Mouse (Mus musculus): ENCODE measurements at regions not wholly inside any gene's neighbourhood (a gene's known extent, or its start where the extent isn't known, plus 50 kb on each side); places are given as distances from the start of the nearest gene placed in this dataset.

GRCm38 (mm10) chr17:45929591-45929990, 102.6 kb downstream of the Vegfa start:
- no peak for DNase-seq (ENCODE audit: low spot score in 2 of 2)

GRCm38 (mm10) chr17:45928903-45929477, 103.2 kb downstream of the Vegfa start:
- no peak for DNase-seq (ENCODE audit: low spot score in 2 of 2)

- DNase-seq (ENCODE audit: low spot score in 2 of 2), result no peak
Measured at GRCm38 (mm10) chr17:45928013-45928412, 104.2 kb downstream of the Vegfa start.

- no peak for DNase-seq (ENCODE audit: low spot score in 2 of 2)
Measured at GRCm38 (mm10) chr17:45925845-45926244, 106.3 kb downstream of the Vegfa start.

- DNase-seq (ENCODE audit: low spot score in 2 of 2), result no peak
Measured at GRCm38 (mm10) chr17:45924595-45924994, 107.6 kb downstream of the Vegfa start.

- no peak for DNase-seq (ENCODE audit: low spot score in 2 of 2)
Measured at GRCm38 (mm10) chr17:45923217-45923730, 108.9 kb downstream of the Vegfa start.

- DNase-seq (ENCODE audit: low spot score in 2 of 2), result no peak
Measured at GRCm38 (mm10) chr17:45917647-45918046, 114.5 kb downstream of the Vegfa start.

GRCm38 (mm10) chr17:45916937-45917336, 115.2 kb downstream of the Vegfa start:
- DNase-seq (ENCODE audit: low spot score in 2 of 2), result no peak

- no peak for DNase-seq (ENCODE audit: low spot score in 2 of 2)
Measured at GRCm38 (mm10) chr17:45914706-45915240, 117.4 kb downstream of the Vegfa start.

- DNase-seq (ENCODE audit: low spot score in 2 of 2), result no peak
Measured at GRCm38 (mm10) chr17:45914237-45914636, 117.9 kb downstream of the Vegfa start.

- DNase-seq (ENCODE audit: low spot score in 2 of 2), result no peak
Measured at GRCm38 (mm10) chr17:45913671-45914070, 118.5 kb downstream of the Vegfa start.

- no peak for DNase-seq (ENCODE audit: low spot score in 2 of 2)
Measured at GRCm38 (mm10) chr17:45912165-45912564, 120.0 kb downstream of the Vegfa start.

- no peak for DNase-seq (ENCODE audit: low spot score in 2 of 2)
Measured at GRCm38 (mm10) chr17:45911201-45911731, 120.9 kb downstream of the Vegfa start.

- DNase-seq (ENCODE audit: low spot score in 2 of 2), result no peak
Measured at GRCm38 (mm10) chr17:45910245-45910644, 121.9 kb downstream of the Vegfa start.

GRCm38 (mm10) chr17:45907587-45907986, 124.6 kb downstream of the Vegfa start:
- no peak for DNase-seq (ENCODE audit: low spot score in 2 of 2)

- no peak for DNase-seq (ENCODE audit: low spot score in 2 of 2)
Measured at GRCm38 (mm10) chr17:45905596-45905995, 126.6 kb downstream of the Vegfa start.

GRCm38 (mm10) chr17:45904251-45904650, 127.9 kb downstream of the Vegfa start:
- no peak for DNase-seq (ENCODE audit: low spot score in 2 of 2)

GRCm38 (mm10) chr17:45903294-45903693, 128.9 kb downstream of the Vegfa start:
- no peak for DNase-seq (ENCODE audit: low spot score in 2 of 2)

GRCm38 (mm10) chr17:45902668-45903067, 129.5 kb downstream of the Vegfa start:
- no peak for DNase-seq (ENCODE audit: low spot score in 2 of 2)

GRCm38 (mm10) chr17:45896922-45897302, 135.3 kb downstream of the Vegfa start:
- DNase-seq (ENCODE audit: low spot score in 2 of 2), result no peak

- no peak for DNase-seq (ENCODE audit: low spot score in 2 of 2)
Measured at GRCm38 (mm10) chr17:45896142-45896921, 135.8 kb downstream of the Vegfa start.

GRCm38 (mm10) chr17:45894166-45894565, 138.0 kb downstream of the Vegfa start:
- no peak for DNase-seq (ENCODE audit: low spot score in 2 of 2)

All from adrenal gland, postnatal 4 days (tissue).